Mouse (Mus musculus): Measurements from ENCODE around the gene Nxpe2.

Nxpe2 gene

GRCm38 (mm10) chr9:48298983-48299382 lies 54.3 kb downstream of the Nxpe2 start:
- 95% methylated on average over 7 of the region's 7 CpGs for WGBS

DNA sequence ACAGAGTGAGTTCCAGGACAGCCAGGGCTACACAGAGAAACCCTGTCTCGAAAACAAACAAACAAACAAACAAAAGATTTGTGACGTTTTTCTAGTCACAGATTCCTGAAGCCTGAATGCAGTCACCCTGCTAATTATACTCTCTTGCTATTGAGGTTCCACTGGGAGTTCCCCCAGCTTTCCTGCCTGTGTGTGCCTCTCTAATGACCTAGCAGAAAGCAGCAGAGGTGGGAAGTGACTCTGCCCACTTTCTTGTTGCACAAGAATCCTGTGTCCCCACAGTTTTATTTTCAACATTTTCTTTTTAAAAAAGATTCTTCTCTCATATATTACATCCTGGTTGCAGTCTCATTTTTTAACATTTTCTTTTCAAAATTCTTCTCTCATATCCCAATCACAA lies 58.5 kb downstream of the Nxpe2 start:
- WGBS, result 58% methylated on average over 2 of the region's 2 CpGs

- WGBS, result 95% methylated on average over 1 of the region's 1 CpGs
Observed at GRCm38 (mm10) chr9:48290281-48290680, 63.0 kb downstream of the Nxpe2 start.

- WGBS, result 89% methylated on average over 8 of the region's 8 CpGs
Observed at GRCm38 (mm10) chr9:48284221-48284620, 69.0 kb downstream of the Nxpe2 start.

DNA sequence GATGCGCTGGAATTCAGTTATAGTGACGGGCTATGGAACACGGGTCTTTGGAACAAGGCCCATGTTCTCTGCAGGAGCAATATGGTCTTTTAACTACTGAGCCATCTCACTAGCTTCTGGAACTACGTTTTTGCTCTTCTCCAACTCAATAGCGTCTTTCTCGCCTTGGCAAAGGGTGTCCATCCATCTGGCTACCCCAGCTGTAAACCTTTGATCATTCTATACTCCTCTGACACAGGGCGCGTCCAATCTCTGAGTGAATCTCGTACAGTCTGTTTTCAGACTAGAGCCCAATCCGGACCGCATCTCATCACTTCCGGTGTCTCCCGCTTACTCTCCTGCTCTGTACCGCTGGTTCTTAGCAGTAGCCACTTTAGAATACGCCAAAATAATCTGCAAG lies 76.4 kb downstream of the Nxpe2 start:
- WGBS, result 65% methylated on average over 15 of the region's 15 CpGs
